ENCODE assay signal across 22 mouse cellular contexts in genomic region chr13:73351910-73352309, GRCm38 (mm10). TPM values are rescaled to one million over a fixed set of nuclear protein-coding genes. Genes with fewer than 3 reads are reported as not detected.
A peak's percentile ranks its signal among the peaks of the same experiment; 100 is the strongest.
DNase-seq lines count a peak whose midpoint lies in the region; ATAC-seq and TF ChIP-seq lines count a peak whose summit lies in the region.
"Had no signal": no experiment of that assay in that cellular context is flagged by ENCODE, and none has a peak within 500 bp of the region (broad histone marks: within the 10 kb centered on the region; RNA-seq: fewer than 3 reads in every experiment).

No protein-coding gene starts in this region.

- no peaks in the 10 kb centered on the region for H3K36me3 ChIP-seq in intestine, postnatal 0 days (ENCODE audit: control insufficient read depth, insufficient read depth)
- H3K36me3 ChIP-seq in intestine, embryonic 15.5 days = no peaks in the 10 kb centered on the region
- H3K36me3 ChIP-seq in midbrain, postnatal 0 days (ENCODE audit: insufficient read depth, low read length) = no peaks in the 10 kb centered on the region
- H3K36me3 ChIP-seq in midbrain, embryonic 14.5 days (ENCODE audit: control insufficient read depth, insufficient read depth, low read length) = no peaks in the 10 kb centered on the region
- H3K36me3 ChIP-seq: embryonic facial prominence, embryonic 13.5 days; heart, embryonic 13.5 days; hindbrain, embryonic 13.5 days; limb, embryonic 15.5 days; midbrain, embryonic 10.5 days; neural tube, embryonic 12.5 days had no signal

- H3K27ac ChIP-seq in intestine, postnatal 0 days (ENCODE audit: low read depth, low read length) = no peak overlapping the region
- H3K27ac ChIP-seq in intestine, embryonic 15.5 days = no peak overlapping the region
- no peak overlapping the region for H3K27ac ChIP-seq in midbrain, postnatal 0 days (ENCODE audit: low read depth, low read length)
- no peak overlapping the region for H3K27ac ChIP-seq in midbrain, embryonic 14.5 days (replicated peaks; ENCODE audit: low read depth, low read length)
- H3K27ac ChIP-seq: embryonic facial prominence, embryonic 13.5 days; heart, embryonic 13.5 days; hindbrain, embryonic 13.5 days; limb, embryonic 15.5 days; midbrain, embryonic 10.5 days; neural tube, embryonic 12.5 days had no signal

- no peak overlapping the region for H3K4me3 ChIP-seq in intestine, postnatal 0 days (ENCODE audit: low read depth, low read length)
- no peak overlapping the region for H3K4me3 ChIP-seq in intestine, embryonic 15.5 days (replicated peaks)
- no peak overlapping the region for H3K4me3 ChIP-seq in midbrain, postnatal 0 days (ENCODE audit: low read depth, low read length)
- no peak overlapping the region for H3K4me3 ChIP-seq in midbrain, embryonic 14.5 days (replicated peaks; ENCODE audit: low read depth, low read length)
- H3K4me3 ChIP-seq: embryonic facial prominence, embryonic 13.5 days; heart, embryonic 13.5 days; hindbrain, embryonic 13.5 days; limb, embryonic 15.5 days; midbrain, embryonic 10.5 days; neural tube, embryonic 12.5 days had no signal

- H3K9me3 ChIP-seq in intestine, postnatal 0 days (ENCODE audit: control insufficient read depth) = no peaks in the 10 kb centered on the region
- H3K9me3 ChIP-seq in intestine, embryonic 15.5 days = no peaks in the 10 kb centered on the region
- no peaks in the 10 kb centered on the region for H3K9me3 ChIP-seq in midbrain, postnatal 0 days (ENCODE audit: low read length)
- H3K9me3 ChIP-seq in midbrain, embryonic 14.5 days (ENCODE audit: control insufficient read depth, low read length) = no peaks in the 10 kb centered on the region
- H3K9me3 ChIP-seq: embryonic facial prominence, embryonic 13.5 days; heart, embryonic 13.5 days; hindbrain, embryonic 13.5 days; limb, embryonic 15.5 days; midbrain, embryonic 10.5 days; neural tube, embryonic 12.5 days had no signal

- ATAC-seq in intestine, postnatal 0 days = no peak
- no peak for ATAC-seq in intestine, embryonic 15.5 days
- ATAC-seq in midbrain, postnatal 0 days (ENCODE audit: low FRiP score) = no peak
- ATAC-seq in midbrain, embryonic 14.5 days (ENCODE audit: low FRiP score, low TSS enrichment) = no peak
- ATAC-seq in megakaryocyte, adult 5-6 weeks (ENCODE audit: poor library complexity, severe bottlenecking) = no peak
- ATAC-seq: forebrain, embryonic 14.5 days; intestine, embryonic 16.5 days had no signal

- no peak overlapping the region for H3K9ac ChIP-seq in intestine, postnatal 0 days (ENCODE audit: low read depth, low read length)
- H3K9ac ChIP-seq in intestine, embryonic 15.5 days = no peak overlapping the region
- H3K9ac ChIP-seq in midbrain, postnatal 0 days (replicated peaks; ENCODE audit: low read length, poor library complexity, severe bottlenecking) = no peak overlapping the region
- no peak overlapping the region for H3K9ac ChIP-seq in midbrain, embryonic 14.5 days (replicated peaks; ENCODE audit: low read length)
- H3K9ac ChIP-seq: embryonic facial prominence, embryonic 13.5 days; heart, embryonic 13.5 days; hindbrain, embryonic 13.5 days; limb, embryonic 15.5 days; neural tube, embryonic 12.5 days had no signal

- peak; percentile 48 for TF ChIP-seq CTCF in intestine, postnatal 0 days (IDR thresholded peaks at IDR 0.05; ENCODE audit: low read depth)
- TF ChIP-seq CTCF in midbrain, postnatal 0 days (IDR thresholded peaks at IDR 0.05) = peak; percentile 5; the same call in 1 of the 2 replicates

- H3K4me1 ChIP-seq in intestine, postnatal 0 days (replicated peaks; ENCODE audit: control insufficient read depth, insufficient read depth, low read length) = no peaks in the 10 kb centered on the region
- no peaks in the 10 kb centered on the region; the same call in 1 of the 2 replicates for H3K4me1 ChIP-seq in intestine, embryonic 15.5 days (replicated peaks)
- H3K4me1 ChIP-seq in midbrain, postnatal 0 days (ENCODE audit: insufficient read depth, low read length) = no peaks in the 10 kb centered on the region
- no peaks in the 10 kb centered on the region for H3K4me1 ChIP-seq in midbrain, embryonic 14.5 days (ENCODE audit: control insufficient read depth, insufficient read depth, low read length)
- H3K4me1 ChIP-seq: embryonic facial prominence, embryonic 13.5 days; hindbrain, embryonic 13.5 days; limb, embryonic 15.5 days; neural tube, embryonic 12.5 days had no signal

- intact Hi-C loops in heart, postnatal 14 days (cut with DNase I) = loop anchor here (5.0 to 10.0 kb wide), 2 partner anchors 40 to 267 kb away; no protein-coding TSS in a partner anchor

- H3K4me2 ChIP-seq in intestine, postnatal 0 days (replicated peaks; ENCODE audit: low read depth) = no peak overlapping the region
- no peak overlapping the region for H3K4me2 ChIP-seq in intestine, embryonic 15.5 days (replicated peaks)
- no peak overlapping the region for H3K4me2 ChIP-seq in midbrain, postnatal 0 days (ENCODE audit: low read depth, low read length, poor library complexity, severe bottlenecking)
- no peak overlapping the region for H3K4me2 ChIP-seq in midbrain, embryonic 14.5 days (ENCODE audit: low read length)
- H3K4me2 ChIP-seq: embryonic facial prominence, embryonic 13.5 days; heart, embryonic 13.5 days; hindbrain, embryonic 13.5 days; limb, embryonic 15.5 days; neural tube, embryonic 12.5 days had no signal

- H3K27me3 ChIP-seq in intestine, postnatal 0 days (replicated peaks; ENCODE audit: control insufficient read depth, insufficient read depth, low read length) = no peaks in the 10 kb centered on the region
- no peaks in the 10 kb centered on the region for H3K27me3 ChIP-seq in intestine, embryonic 15.5 days (replicated peaks)
- no peaks in the 10 kb centered on the region for H3K27me3 ChIP-seq in midbrain, postnatal 0 days (ENCODE audit: insufficient read depth, low read length)
- no peaks in the 10 kb centered on the region for H3K27me3 ChIP-seq in midbrain, embryonic 14.5 days (ENCODE audit: control insufficient read depth, insufficient read depth, low read length)
- H3K27me3 ChIP-seq: embryonic facial prominence, embryonic 13.5 days; heart, embryonic 13.5 days; hindbrain, embryonic 13.5 days; limb, embryonic 15.5 days; neural tube, embryonic 12.5 days had no signal

- peak; percentile 11 to 28 for DNase-seq in heart, adult 18-20 months
- no peak for DNase-seq in heart, postnatal 14 days
- DNase-seq in midbrain, postnatal 0 days (ENCODE audit: low spot score) = no peak
- DNase-seq in midbrain, embryonic 14.5 days = no peak
- DNase-seq: adrenal gland, postnatal 14 days; B cell, adult 2 months; cerebellum, adult 11 months; gastrocnemius, postnatal 25 days; lung, adult 2 months; lung, postnatal 4 days; right cerebral cortex, postnatal 4 days had no signal

- WGBS in intestine, postnatal 0 days = 56% methylated on average over 3 of the region's 3 CpGs
- WGBS in intestine, embryonic 15.5 days = 58% methylated on average over 3 of the region's 3 CpGs
- WGBS in midbrain, postnatal 0 days = 65% methylated on average over 3 of the region's 3 CpGs
- WGBS in midbrain, embryonic 14.5 days = 72% methylated on average over 3 of the region's 3 CpGs

RNA-seq across cellular contexts. Expression of gene Ndufs6, which starts 23.6 kb away (rescaled TPM):
- 1,000 to 10,000 TPM; 1,249 to 1,336 TPM for total RNA-seq in heart, adult 18-20 months (2021)
- 1,000 to 10,000 TPM; 1,008 to 1,014 TPM for total RNA-seq in heart, postnatal 14 days (2021)
- polyA plus RNA-seq in intestine, postnatal 0 days (2015; fragmentation: Nextera tagmentation; extraction: Ambion mirVana) = 555 and 577 TPM in 2 replicates
- polyA plus RNA-seq in intestine, embryonic 15.5 days (2015; fragmentation: Nextera tagmentation; extraction: Ambion mirVana) = 464 and 509 TPM in 2 replicates
- 111 and 132 TPM in 2 replicates for total RNA-seq in midbrain, postnatal 0 days (2014; rRNA removed)
- polyA plus RNA-seq in midbrain, postnatal 0 days (2015; fragmentation: Nextera tagmentation; extraction: Ambion mirVana) = 477 and 509 TPM in 2 replicates
- 355 and 484 TPM in 2 replicates for polyA plus RNA-seq in midbrain, embryonic 14.5 days (2014; fragmentation: Nextera tagmentation; extraction: Ambion mirVana)
- total RNA-seq in megakaryocyte, adult 5-6 weeks (2015) = 116 and 143 TPM in 2 replicates
- 82.4 and 91.8 TPM in 2 replicates for total RNA-seq in megakaryocyte, adult 5-6 weeks (2017)

RNA-seq across cellular contexts. Expression of gene Mrpl36, which starts 23.6 kb away (rescaled TPM):
- total RNA-seq in heart, adult 18-20 months (2021) = 10 to 100 TPM; 57.0 to 61.7 TPM
- total RNA-seq in heart, postnatal 14 days (2021) = 10 to 100 TPM; 41.8 to 42.8 TPM
- polyA plus RNA-seq in intestine, postnatal 0 days (2015; fragmentation: Nextera tagmentation; extraction: Ambion mirVana) = 117 and 118 TPM in 2 replicates
- polyA plus RNA-seq in intestine, embryonic 15.5 days (2015; fragmentation: Nextera tagmentation; extraction: Ambion mirVana) = 159 and 160 TPM in 2 replicates
- 26.8 and 40.1 TPM in 2 replicates for total RNA-seq in midbrain, postnatal 0 days (2014; rRNA removed)
- 55.1 TPM in 2 replicates for polyA plus RNA-seq in midbrain, postnatal 0 days (2015; fragmentation: Nextera tagmentation; extraction: Ambion mirVana)
- polyA plus RNA-seq in midbrain, embryonic 14.5 days (2014; fragmentation: Nextera tagmentation; extraction: Ambion mirVana) = 80.0 and 88.5 TPM in 2 replicates
- 65.4 and 68.6 TPM in 2 replicates for total RNA-seq in megakaryocyte, adult 5-6 weeks (2015)
- total RNA-seq in megakaryocyte, adult 5-6 weeks (2017) = 27.7 and 28.1 TPM in 2 replicates

Comparison
In these comparisons a context has a peak if more than half of its experiments do, and no peak if none do; other contexts are left out.
1. DNase-seq: peak in heart, adult 18-20 months (2 of 2); none in heart, postnatal 14 days (0 of 2), midbrain, postnatal 0 days (single experiment) and midbrain, embryonic 14.5 days (single experiment).